Mouse (Mus musculus): Measurements from ENCODE around the gene Slc18b1. TPM values are rescaled to one million over a fixed set of nuclear protein-coding genes. Genes with fewer than 3 reads are reported as not detected.

Slc18b1 gene
- total RNA-seq, 2 experiments from 2014 or later = 2.8 TPM; not detected in 1

- peak; percentile 52; the same call in 1 of the 2 replicates for ATAC-seq (replicated peaks; ENCODE audit: poor library complexity, severe bottlenecking)
These were observed 6.1 kb downstream of the Slc18b1 start for GRCm38 (mm10) chr10:23802911-23803310.

GRCm38 (mm10) chr10:23804665-23805064 is 7.9 kb downstream of the Slc18b1 start:
- ATAC-seq (replicated peaks; ENCODE audit: poor library complexity, severe bottlenecking) = no peak

- no peak for ATAC-seq (replicated peaks; ENCODE audit: poor library complexity, severe bottlenecking)
These were observed 9.4 kb downstream of the Slc18b1 start for GRCm38 (mm10) chr10:23806201-23806600.

GRCm38 (mm10) chr10:23811635-23812437 is 15.1 kb downstream of the Slc18b1 start:
- peak; percentile 87 for ATAC-seq (replicated peaks; ENCODE audit: poor library complexity, severe bottlenecking)

GRCm38 (mm10) chr10:23812438-23812759 is 15.6 kb downstream of the Slc18b1 start:
- ATAC-seq (replicated peaks; ENCODE audit: poor library complexity, severe bottlenecking) = no peak

GRCm38 (mm10) chr10:23812852-23813766 is 16.3 kb downstream of the Slc18b1 start:
- no peak for ATAC-seq (replicated peaks; ENCODE audit: poor library complexity, severe bottlenecking)

- peak; percentile 76 for ATAC-seq (replicated peaks; ENCODE audit: poor library complexity, severe bottlenecking)
These were observed 18.4 kb downstream of the Slc18b1 start for GRCm38 (mm10) chr10:23815168-23815567.

- ATAC-seq (replicated peaks; ENCODE audit: poor library complexity, severe bottlenecking) = no peak
These were observed 19.5 kb downstream of the Slc18b1 start for GRCm38 (mm10) chr10:23816241-23816640.

GRCm38 (mm10) chr10:23826516-23826915 is 29.7 kb downstream of the Slc18b1 start:
- ATAC-seq (replicated peaks; ENCODE audit: poor library complexity, severe bottlenecking) = no peak

GRCm38 (mm10) chr10:23836003-23836964 is 39.5 kb downstream of the Slc18b1 start:
- ATAC-seq (replicated peaks; ENCODE audit: poor library complexity, severe bottlenecking) = no peak

GRCm38 (mm10) chr10:23837115-23837514 is 40.3 kb downstream of the Slc18b1 start:
- ATAC-seq (replicated peaks; ENCODE audit: poor library complexity, severe bottlenecking) = no peak

GRCm38 (mm10) chr10:23838910-23839309 is 42.1 kb downstream of the Slc18b1 start:
- no peak for ATAC-seq (replicated peaks; ENCODE audit: poor library complexity, severe bottlenecking)

GRCm38 (mm10) chr10:23839368-23839767 is 42.6 kb downstream of the Slc18b1 start:
- ATAC-seq (replicated peaks; ENCODE audit: poor library complexity, severe bottlenecking) = no peak

- peak; percentile 95 for ATAC-seq (replicated peaks; ENCODE audit: poor library complexity, severe bottlenecking)
These were observed 43.7 kb downstream of the Slc18b1 start for GRCm38 (mm10) chr10:23840496-23840895.

- ATAC-seq (replicated peaks; ENCODE audit: poor library complexity, severe bottlenecking) = peak; percentile 89
These were observed 54.6 kb downstream of the Slc18b1 start, which contains the start of gene Vnn3 for GRCm38 (mm10) chr10:23851228-23851912. Vnn3 (plus strand) TSS chr10:23851462.

- no peak for ATAC-seq (replicated peaks; ENCODE audit: poor library complexity, severe bottlenecking)
These were observed 55.3 kb downstream of the Slc18b1 start for GRCm38 (mm10) chr10:23852096-23852495.

GRCm38 (mm10) chr10:23864362-23865312 is 67.9 kb downstream of the Slc18b1 start:
- ATAC-seq (replicated peaks; ENCODE audit: poor library complexity, severe bottlenecking) = peak; percentile 78
